Mouse (Mus musculus) testis, adult 2 months (tissue): ENCODE measurements around the gene Ckap4.

Source experiments
- CTCF ChIP-seq: fragments of 200-500 bp; IDR thresholded peaks from 2 replicates; pipeline ENCODE4 v1.5.1; 2012; ENCODE audit warnings: low read depth, mild to moderate bottlenecking, inconsistent platforms, low read length, moderate library complexity; ENCODE audit not compliant: control insufficient read depth, insufficient read depth, insufficient replicate concordance
- POLR2A ChIP-seq: fragments of 200-500 bp; IDR thresholded peaks from 2 replicates; pipeline ENCODE4 v1.6.1; 2012; ENCODE audit warnings: low read depth, mild to moderate bottlenecking, inconsistent platforms, low read length, moderate library complexity; ENCODE audit not compliant: control insufficient read depth

- no peak for TF ChIP-seq CTCF
- no peak for TF ChIP-seq POLR2A
Observed at GRCm38 (mm10) chr10:84480667-84481326, 53.1 kb downstream of the Ckap4 start.
